Mouse (Mus musculus) B cell, adult 2 months (primary cell): ENCODE results near the gene Slco3a1.

Experiments used
- DNase-seq, 2 experiments: peaks; one replicate each; pipeline ENCODE4 v3.0.0; 2022

Slco3a1 gene

DNA sequence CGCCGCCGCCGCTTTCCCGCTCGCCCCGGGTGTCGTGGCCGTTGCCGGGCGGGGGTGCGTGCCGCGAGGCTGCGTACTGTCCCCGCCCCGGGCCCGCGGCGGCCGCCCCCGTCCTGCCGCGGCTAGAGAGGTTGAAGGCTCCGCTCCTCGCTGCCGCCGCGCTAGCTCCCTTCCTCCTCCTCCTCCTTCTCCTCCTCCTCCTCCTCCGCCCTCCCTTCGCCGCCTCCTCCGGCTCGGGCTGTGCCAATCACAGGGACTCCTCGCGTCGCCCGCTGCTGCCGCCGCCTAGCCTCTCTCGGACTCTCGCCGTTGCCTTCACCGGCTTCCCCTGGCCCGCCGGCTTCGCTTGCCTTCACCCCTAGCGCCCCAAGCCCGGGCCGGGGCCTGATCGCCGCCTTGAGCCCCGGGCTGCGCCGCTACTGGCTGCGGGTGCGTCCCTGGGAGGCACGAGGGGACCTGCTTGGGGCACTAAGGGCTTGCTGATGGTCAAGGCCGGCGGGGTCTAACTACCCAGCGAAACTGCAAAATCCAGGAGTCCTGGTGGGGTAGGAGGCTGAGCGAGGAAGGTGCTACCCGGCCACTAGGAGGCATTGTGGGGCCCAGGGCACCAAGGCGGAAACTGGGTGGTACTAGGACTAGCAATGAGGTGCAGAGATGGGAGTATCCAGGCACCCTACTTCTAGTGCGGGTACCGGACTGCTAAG, at the start of gene Slco3a1:
TSS of gene Slco3a1 (minus strand) at position 173 of the 704 bp plus-strand sequence.
- DNase-seq: peak; percentile 16 to 21

GRCm38 (mm10) chr7:74600996-74601395, 46.4 kb upstream of the Slco3a1 start:
- DNase-seq: no peak

DNA sequence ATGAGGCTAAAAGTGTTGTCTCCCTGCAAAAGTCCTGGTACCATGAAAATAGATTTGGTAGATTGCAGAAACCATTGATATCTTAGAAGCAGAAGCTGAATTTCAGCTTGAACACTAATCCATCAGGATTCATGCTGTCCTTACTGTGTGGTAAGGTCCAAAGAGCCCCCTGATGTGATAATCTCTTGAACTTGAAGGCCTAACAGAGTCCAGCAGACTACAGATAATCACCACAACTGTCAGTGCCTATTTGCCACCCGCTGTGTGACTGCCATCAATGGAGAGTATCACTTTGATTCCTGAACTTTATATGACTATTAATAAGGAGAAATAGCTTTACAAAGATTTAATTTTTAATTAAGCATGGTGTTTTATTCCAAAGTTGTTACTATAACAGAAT, 24.8 kb upstream of the Slco3a1 start:
- no peak for DNase-seq

DNA sequence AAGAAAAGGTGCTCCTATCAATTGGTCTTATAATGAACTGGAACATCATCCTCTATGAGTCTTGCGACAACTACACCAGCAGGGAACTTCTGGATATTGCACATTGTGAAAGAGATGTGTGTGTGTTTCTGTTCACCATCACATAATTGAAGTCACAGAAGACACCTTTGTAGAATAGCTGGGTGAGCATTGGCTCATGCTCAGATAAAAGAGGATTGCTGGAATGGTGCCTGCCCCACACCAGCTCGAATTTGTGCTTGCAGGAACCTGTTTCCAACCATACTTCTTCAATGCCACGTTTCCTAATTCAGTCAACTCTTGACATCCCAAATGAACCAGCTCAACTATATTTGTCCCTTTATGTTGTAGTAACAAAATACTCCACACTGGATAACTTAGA, 21.1 kb upstream of the Slco3a1 start:
- no peak for DNase-seq

DNA sequence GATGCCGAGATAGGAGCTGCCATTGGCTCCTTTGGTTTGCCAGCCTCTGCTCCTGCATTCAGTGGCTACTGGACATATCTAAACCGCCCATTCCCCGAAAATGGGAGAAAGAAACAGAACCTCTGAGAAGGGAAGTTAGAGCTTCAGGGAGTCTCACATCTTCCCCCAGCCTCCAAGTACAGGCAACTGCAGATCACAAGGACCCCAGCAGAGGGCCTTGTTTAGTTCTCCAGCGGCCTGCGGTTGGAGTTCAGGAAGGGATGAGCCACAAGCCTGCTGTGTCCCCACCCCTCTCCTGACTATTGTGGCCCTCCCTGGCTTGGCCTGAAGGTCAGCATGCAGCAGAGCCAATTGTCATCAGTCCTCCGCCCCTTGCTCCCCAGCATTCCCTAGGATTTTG, 836 bp upstream of the Slco3a1 start:
- no peak for DNase-seq

DNA sequence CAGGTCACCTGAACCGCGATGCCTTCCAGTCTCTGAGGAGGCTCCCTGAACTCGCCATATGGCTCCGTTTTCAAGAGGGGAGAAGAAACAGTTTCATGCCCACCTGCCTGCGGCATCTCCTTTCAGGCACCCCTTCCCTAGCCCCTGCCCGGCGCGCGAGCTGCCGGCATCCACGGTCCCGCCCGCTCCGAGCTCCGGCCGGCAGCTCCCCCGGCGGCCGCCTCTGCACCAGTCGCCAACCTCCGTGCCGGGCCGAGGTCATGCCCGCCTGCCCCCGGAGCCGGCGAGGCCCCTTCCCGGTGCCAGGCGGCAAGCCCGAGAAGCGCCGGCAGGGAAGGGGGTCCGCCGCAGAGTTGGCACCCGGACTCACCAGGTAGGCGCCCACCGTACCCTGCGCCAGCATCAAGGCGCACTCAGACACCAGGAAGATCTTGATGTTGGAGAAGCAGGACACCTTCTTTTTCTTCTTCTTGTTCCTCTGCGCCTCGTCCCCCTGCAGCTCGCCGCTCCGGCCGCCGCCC, 479 bp downstream of the Slco3a1 start:
- peak in 1 of 2 experiments; percentile 9 for DNase-seq

- no peak for DNase-seq
Observed at GRCm38 (mm10) chr7:74553111-74553650, 1.4 kb downstream of the Slco3a1 start.

- no peak for DNase-seq
Observed at GRCm38 (mm10) chr7:74552546-74552945, 2.0 kb downstream of the Slco3a1 start.

DNA sequence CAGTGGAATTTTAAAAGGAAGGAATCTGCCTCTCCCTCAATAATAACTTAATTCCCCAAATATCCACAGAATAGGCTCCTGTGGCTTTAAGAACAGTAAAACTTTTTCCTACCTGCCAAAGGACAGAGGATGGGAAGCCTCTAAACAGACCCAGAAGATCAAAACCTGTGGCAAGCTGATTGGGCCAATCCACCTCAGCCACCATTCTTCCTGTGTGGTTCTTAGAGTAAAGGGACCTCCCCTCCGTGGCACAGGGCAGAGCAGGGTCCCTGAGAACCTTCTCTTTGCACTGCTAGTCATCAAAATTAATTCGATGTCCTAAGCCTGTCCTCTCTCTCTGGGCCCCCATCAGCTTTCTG, 2.6 kb downstream of the Slco3a1 start:
- no peak for DNase-seq

DNA sequence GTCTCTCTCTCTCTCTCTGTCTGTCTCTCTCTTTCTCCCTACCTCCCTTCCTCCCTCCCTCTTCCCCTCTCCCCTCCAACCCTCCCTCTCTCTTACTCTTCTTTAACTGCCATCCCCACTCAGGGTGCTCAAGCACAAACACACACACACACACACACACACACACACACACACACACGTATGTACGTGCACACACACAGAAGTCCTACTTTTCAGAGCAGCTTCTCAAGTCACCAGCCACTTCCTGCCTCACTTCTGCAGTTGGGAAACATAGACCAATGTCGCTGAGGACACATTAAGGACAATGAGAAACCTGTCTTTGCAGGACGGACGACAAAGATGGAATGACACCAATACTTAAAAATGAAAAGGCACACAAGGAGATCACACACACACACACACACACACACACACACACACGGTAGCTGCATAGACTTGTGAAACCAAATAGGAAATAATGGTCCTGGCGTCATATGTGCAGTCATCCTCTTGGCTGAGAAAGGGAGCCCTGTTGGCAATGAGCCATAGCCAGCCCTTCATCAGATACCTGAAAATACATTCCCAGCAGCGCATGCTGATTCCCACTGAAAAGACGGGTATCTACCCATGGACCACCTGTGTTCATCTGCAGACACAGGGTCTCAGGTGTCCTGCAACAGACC, 3.1 kb downstream of the Slco3a1 start:
- no peak for DNase-seq

- no peak for DNase-seq
Observed at GRCm38 (mm10) chr7:74549686-74550085, 4.9 kb downstream of the Slco3a1 start.

DNA sequence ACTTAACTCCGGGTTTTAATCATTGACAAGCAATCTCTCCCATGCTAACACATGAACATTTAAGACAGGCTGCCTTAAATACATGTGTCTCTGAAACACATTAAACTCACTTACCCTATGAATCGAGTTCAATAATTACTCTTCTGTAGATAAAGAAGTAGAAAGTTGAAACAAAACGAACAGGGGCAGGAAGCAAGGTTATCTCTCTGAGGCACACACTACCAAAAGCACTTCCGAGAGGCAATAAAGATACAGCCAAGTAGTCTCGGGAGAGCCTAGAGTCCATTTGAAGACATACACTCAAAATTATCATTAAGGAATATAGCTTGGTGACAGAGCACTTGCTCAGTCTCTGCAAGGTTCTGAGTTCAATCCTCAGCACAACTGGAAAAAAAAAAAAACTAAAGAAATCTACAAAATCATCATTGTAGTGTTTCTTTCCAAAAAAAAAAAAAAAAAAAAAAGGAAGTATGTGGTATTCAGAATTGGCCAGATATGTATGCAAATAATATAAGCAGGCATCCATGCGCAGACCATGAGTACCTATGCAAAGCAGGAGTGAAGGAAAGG, 5.5 kb downstream of the Slco3a1 start:
- no peak for DNase-seq

- no peak for DNase-seq
Observed at GRCm38 (mm10) chr7:74546691-74547090, 7.9 kb downstream of the Slco3a1 start.

GRCm38 (mm10) chr7:74545498-74545990, 9.0 kb downstream of the Slco3a1 start:
- no peak for DNase-seq

DNA sequence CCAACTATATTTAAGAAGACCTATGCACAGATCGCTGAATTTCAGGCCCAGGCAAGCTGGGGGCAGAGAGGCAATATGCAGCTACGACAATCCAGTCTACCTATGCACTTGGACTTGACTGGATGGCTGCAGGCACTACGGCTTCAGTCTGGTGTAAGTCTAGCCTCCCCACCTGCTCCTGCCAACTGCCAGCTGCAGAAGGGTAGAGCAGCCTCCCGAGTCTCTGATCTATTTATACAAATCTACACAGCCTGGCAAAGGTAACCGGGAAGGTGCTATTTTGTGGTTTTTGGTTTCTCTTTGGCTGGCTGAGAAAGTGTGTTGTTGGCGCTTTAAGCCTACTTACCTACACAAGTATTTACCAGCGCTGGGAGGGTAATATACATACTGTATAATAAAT, 10.3 kb downstream of the Slco3a1 start:
- no peak for DNase-seq

GRCm38 (mm10) chr7:74541958-74542357, 12.6 kb downstream of the Slco3a1 start:
- no peak for DNase-seq

DNA sequence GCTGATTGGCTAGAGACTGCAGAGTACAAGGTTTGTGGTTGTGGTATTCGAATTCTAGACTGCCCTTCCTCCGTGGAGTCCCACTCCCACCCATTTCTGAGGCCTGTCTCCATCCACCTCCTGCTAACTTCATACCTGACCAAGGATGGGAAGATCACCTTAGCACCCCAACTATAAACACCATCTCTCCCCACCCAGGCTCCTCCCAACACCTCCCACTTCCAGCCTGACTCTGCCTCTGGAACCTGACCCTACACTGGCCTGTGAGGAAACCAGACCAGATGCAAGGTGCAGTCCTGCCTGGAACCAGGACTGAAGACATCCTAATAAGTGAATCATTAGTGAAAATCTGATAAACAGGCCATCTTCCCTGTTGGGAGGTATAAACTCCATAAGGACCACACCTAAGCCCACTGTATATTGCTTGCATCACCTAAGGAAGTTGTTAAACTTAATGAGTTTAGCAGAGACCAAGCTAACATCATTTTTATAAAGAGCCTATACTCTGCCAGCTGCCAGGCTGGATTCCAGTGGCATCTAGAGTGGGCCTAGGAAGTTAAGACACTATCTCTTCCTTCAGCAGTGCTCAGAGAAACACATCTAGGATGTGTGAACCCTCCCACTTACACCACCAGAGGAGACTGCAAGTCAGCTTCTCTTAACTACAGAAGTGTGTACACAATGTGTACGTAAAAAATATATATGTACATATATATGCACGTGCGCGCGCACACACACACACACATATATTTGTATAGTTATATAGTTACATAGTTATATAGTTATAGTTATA, 13.5 kb downstream of the Slco3a1 start:
- no peak for DNase-seq

- DNase-seq: no peak
Observed at GRCm38 (mm10) chr7:74536186-74536585, 18.4 kb downstream of the Slco3a1 start.

DNA sequence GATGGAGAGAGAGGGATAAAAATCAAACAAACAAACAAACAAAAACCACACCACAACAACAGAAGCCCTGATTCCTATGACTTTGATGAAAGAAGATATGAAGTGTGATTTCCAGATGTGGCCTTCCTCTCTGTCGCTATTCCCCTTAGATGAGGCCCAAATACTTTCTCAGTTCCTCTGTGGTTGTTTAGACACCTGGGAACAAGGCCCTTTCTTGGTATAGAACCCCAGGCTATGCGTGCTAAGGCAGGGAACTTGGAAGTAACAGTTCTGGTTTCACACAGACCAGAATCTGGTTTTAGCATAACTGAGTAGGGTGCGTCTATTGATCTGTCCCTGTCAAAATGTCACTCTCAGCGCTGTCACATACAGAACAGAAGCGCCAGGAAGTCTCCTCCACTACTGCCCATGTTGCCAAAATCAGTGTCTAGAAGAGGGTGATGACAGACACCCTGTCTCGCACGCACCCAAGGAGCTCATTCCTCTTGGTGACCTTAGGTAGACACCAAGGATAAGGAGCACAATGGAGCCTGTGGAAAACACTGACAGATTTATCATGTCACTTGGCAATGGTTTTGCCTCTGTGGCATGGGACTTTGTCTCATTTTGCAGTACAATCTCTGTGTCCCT, 23.0 kb downstream of the Slco3a1 start:
- no peak for DNase-seq

DNA sequence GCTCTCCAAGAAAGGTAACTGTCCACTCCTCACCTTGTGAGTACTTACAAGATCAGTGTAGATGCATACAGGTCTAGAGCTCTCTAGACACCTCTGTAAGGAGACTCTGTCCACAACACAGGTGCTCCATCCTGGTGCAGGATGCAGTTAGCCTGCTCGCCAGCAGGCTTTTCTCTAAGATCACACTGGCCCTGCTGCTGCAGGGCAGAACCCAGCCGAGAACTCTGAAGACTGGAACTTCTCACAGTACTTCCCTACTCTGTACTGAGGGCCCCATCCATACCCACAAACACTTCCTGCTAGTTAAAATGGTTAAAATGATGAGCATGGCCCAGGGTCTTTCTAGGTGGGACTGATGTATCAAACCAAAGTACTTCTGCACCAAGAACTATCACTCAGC, 24.7 kb downstream of the Slco3a1 start:
- no peak for DNase-seq

GRCm38 (mm10) chr7:74529183-74529757, 25.3 kb downstream of the Slco3a1 start:
- DNase-seq: no peak

GRCm38 (mm10) chr7:74528182-74528581, 26.4 kb downstream of the Slco3a1 start:
- no peak for DNase-seq
